Mouse (Mus musculus): ENCODE results near the gene Rbm33.

The Rbm33 gene

DNA sequence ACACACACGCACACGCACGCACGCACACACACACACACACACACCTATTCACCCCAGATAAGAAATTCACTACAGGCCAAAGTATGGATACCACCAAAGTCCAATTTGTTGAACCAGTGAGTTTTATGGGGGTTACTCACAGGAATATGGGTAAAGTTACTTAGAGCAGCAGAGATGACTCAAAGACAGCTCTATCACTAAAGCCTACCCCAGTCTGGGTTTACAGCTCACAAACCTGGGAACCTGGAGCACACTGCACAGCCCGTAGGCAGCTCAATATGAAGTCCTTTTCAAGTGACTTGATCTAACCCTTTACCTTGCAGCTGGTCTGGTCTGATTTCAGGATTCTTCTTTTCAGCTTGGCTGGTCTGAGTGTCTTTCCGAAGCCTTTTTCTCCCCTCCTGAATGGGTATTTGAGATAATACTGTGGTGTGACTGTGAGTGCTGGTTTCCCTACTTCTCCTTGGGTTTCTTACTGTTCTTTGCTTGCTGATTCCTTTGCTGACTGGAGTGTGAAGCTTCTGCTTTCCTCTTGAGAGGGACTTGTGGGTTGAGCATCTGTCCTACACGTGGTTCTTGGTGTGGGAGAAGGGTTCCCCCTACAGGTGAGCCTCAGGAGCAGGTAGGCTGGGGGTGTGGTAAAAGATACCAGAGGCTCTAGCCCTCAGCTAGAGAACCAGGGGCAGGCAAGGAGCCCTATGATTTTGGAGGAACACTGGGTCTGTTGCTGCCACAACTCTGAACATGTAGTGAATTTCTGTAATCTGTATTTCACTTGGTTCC is 12.3 kb downstream of the Rbm33 start:
- DNase-seq, result peak; percentile 70

DNA sequence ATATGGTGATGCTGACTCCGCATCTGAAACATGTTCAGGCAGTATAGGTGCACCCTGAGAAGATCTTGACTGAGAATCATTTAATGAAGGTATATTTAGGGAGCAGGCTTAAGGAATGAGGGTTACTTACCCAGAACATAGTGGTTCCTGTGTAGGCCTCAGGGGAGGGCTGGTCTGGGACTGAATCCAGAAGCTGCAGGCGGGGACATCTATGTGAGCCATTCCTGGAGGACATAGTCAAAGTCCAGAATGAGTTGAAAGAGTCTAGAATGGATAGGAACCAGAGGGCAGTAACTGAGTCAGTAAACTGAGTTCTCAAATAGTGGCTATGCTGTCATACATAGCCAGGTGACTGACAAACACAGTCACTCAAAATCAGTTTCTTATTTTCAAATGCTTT is 16.8 kb downstream of the Rbm33 start:
- DNase-seq, result no peak

DNA sequence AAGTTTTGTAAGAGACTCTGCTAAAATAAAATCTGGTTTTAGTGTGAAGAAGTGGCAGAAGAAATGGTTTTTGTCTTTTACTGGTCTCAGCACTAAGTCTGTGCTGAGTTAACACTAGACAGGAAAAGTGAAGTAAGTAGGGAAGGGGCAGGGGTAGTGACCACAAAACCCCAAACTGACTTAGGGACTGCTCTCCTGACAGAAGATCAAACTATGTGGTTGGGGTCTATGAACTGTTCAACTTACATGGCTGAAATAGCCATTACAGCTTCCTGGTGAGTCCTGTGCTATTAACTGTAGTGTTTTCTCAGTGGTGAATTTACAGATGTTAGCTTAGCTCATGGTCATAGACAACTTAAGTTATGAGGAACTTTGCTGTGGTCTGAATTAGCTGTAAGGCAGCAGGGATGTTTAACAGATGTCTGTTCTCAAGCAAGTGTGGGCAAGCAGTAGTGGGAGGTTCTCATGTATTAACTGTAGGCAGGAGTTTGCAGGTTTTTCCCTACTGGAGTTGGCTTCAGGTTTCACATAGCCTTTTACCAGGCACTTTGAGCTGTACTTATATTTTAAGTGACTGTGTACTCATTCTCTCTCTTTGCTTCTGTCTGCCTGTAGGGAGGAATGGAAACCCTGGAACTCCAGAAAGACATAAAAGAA is 35.1 kb downstream of the Rbm33 start:
- DNase-seq, result no peak

DNA sequence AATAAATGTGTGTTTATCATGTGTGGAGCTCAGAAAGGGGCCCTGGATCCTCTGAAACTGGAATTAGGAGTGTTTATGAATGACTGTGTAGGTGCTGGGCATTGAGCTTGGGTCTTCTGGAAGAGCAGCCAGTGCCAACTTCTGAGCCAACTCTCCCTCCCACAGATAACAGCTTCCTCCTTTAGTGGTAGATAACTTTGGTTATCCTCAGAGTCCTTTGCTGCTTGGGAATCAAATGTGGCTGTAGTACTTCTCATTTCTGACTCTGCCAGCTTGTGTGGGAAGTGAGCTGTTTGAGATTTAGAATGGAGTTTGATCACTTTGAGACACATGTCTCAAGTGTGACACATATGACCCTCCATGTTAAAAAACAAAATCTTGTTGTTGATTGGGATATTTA is 38.7 kb downstream of the Rbm33 start:
- DNase-seq, result no peak

DNA sequence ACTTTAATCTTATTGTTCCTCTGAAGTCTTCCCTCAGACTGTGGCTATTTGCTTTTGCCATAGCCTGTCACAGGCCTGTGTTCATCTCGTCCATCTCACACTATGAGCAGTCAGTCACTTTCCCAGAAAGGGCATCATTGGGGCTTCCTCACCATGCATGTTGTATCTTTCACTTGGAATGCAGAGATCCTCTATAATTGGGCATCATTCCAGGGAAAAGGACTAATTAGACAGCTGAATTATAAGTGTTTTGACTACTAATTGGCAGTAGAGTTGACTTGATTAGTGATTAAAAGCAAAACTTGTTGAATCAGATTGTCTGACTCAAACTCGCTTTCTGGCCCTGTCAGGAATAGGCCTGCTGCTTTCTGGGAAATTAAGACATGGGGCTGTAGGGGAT is 43.8 kb downstream of the Rbm33 start:
- DNase-seq, result no peak

DNA sequence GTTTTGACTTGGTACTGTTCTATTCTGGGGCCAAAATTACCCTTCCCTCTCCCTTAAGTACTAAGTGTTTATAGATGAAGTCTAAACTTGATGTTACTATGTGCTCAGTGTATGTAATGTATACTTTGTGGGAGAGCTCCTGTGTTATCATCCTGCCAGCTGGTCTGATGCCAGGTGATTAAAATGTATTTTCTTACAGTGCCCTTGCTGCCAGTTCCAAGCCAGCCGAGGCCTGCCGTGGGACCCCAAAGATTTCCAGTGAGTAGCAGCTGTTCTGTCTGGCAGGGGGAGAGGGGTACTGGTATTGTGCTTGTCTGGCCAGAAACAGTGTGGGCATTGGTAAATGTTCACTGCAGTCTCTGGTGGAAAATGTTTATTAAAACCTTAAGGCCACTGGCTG is 51.1 kb downstream of the Rbm33 start:
- no peak for DNase-seq

DNA sequence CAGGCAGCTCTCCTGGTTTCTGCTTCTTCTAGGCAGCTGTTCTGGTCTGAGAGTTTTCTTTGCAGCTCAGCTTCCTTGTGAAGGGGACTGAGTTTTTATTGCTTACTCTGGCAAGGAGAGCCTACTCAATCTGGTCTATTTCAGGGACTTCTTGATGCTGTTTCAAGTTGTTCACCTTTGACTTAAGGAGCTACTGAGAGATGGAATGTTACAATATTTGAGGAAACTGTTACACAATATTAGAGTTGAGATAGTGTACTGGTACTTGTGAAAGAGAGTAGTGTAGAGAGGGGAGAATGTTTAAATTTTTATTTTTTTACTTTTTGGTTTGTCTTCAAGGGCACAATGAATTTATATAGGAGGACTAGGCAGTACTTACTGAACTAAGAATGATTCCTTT is 53.9 kb downstream of the Rbm33 start:
- DNase-seq, result no peak

DNA sequence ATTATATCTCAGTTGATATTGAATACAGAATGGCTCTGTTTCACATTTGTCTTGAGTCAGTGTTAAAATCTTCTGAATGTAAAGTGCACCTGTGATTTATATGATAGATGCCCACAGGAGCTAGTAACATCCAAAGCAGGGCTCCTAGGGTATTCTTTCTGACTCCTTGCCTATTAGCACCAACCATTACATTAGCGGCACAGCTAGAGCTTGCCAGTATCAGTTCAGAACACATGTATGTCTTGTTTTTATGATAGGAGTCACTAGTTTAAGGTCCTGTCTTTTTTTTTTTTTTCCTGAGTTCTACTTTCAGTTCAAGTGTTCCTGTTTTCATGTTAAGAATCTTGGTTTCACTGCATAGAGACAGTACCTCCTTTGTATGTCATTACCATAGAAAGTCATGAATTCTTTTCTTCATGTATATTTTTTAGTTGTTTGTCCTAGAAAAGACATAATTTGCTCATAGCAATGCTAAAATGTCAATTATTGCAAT is 55.3 kb downstream of the Rbm33 start:
- DNase-seq, result no peak

DNA sequence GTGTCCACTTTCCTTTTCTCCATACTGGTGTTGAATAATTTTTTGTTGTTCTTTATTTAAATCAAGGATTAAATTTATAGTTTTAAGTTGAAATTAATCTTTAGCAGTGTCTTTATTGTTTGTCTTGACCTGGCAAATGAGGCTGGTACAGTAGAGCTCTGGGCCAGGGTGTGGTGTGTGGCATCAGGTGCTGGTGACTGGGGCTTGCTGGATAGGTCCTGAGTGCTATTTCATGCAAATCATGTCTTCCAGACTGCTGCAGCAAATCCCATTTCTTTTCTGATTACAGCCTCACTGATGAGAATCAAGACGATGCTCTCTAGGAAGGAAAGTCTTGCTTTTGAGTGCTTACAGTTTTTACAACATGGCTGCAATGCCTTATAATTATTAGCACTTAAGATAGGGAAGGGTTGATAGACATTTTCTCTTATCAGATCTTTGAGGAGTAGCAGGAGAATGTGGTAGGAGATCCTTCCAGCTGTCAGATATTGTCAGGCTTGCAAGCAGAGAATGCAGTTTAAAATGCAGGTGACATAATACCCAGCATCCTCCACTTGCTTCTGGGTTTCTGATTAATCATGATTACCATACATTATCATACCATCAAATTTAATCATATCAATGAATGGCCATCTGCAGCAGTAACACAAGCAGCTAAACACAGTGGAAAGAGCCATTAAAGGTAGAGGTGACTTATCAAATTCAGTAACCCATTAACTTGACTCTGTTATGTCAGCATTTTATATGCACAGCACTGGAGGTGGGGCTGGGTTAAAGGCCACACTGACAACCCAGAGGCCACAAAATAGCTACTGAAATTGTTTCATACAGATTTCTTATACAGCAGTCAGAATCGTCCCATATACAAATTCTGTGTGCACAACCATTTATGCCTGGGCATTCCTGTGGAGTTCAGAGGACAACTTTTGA is 56.8 kb downstream of the Rbm33 start:
- DNase-seq, result no peak

DNA sequence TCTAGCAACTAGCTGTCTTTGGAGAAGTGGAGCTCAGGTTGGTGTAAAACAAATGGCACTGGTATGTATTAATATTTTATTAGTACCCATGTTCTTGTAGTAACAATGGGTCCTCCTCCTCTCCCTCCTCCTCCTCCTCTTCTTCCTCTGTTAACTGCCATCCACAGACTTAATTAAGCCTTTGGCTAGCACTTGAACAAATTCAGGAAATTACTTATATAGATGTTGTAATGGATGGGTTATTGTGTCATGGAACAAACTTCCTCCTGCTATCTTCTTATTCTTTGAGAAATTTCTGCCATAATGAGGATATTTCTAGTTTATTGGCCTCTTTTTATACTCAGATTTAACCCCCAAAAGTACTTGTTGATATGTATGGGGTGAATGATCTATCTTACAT is 60.4 kb downstream of the Rbm33 start:
- no peak for DNase-seq

DNA sequence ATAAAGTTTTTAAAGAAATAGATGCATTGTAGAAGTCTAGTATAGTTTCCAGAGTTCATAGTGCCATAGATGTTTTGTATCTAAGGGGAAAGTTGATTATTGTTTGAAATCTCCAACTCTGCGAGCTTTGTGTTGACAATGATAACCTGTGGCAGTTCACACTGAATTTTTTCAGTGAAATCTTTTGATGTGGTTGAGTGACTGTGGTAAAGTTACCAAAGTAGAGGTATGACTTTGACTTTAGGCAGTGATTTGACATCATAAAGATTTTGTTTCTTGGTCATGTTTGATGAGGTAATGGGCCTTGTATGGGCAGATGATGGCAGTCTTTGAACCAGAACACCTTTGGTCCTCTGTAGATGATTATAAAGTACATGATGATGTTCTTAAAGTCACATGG is 65.4 kb downstream of the Rbm33 start:
- DNase-seq, result no peak

DNA sequence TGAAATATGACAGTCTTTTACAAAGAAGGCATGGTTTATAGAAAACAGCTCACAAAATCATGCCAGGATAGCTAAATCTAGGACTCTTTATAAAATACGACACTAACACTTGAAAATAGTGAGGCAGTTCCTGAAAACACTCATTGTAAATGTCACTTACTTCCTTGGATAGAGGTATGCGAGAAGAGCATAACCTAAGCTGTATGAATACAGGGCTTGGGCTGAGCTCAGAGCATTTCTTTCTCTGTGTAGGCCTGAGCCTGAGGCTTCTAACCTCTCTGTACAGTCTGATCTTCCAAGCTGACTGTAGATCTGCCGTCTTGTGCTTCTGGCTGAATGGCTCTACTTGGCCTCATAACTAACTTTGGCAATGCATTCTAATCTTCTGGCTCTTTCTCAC is 69.9 kb downstream of the Rbm33 start:
- DNase-seq, result no peak

DNA sequence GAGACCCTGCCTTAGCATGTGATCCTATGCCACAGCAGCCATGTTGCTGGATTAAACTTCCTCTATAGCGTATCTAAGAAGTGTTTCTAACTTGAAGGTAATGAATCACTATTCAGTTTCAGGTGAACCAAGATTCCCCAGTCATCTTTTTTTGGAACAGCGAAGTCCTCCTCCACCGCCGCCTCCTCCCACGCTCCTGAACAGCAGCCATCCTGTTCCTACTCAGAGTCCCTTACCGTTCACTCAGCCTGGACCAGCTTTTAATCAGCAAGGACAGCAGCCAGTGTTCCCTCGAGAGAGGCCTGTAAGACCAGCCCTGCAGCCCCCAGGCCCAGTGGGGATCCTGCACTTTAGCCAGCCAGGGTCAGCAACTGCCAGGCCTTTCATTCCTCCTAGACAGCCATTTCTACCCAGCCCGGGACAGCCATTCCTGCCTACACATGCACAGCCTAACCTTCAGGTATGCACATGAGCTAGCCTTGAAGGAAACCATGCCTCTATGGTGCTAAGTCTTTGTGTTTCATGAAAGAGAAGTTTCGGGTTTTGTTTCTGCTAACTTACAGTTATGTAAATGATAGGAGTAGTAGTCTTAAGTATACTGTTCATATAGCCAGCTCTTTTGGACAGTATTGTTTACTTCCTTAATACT is 70.7 kb downstream of the Rbm33 start:
- DNase-seq, result no peak

DNA sequence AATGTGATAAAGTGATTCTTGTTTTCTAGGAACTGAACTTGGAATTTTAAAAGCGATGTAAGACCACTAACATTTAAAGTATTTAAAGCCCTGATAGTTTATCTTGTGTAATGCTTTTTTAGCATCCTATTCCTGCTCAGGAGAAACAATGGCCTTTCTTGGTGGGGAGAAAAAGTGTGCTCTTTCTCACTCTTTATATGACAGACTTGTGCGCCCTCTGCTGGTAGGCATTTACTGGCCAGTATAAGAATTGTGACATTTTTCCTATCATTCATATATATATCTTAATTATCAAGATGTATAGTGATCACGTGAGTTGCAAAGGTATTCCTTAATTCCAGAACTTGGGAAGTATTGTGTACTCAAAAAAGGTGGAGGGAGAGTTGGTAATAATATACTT is 71.3 kb downstream of the Rbm33 start:
- DNase-seq, result peak; percentile 72

DNA sequence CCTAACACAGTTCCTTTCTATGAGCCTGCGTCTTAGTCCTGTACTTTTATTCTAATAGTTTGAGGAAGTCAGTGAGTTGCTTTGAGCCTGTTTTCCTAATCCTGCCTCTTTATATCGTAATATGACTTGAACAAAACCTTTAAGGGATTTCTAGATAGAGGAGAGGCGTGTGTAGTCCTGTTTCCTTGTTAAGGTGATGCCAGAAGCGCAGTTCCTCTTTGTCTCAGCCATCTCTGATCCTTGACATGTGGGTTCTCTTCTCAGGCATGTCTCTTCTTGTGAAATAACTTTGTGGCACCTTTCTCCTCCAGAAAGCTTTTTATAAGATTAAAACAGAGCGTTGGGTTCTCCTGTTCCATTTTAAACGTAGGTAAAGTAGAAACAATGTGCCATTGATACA is 73.3 kb downstream of the Rbm33 start:
- no peak for DNase-seq

DNA sequence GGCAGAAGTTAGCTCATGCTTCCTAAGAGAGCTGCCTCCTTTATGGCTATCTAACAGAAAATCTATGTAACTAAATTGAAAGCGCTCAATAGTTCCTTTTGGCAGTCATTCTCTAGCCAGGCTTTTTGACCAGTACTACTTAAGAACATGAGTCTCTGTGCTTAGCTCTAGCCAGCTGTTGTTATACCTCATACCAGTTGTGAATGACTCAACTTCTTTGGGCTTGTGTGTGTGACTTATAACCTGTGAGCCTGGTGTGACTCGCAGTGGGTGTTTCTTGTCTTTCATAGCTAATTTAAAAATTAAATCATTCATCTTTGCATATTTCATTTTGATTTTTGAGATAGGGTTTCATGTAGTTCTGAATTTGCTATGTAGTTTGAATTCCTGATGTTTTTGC is 80.4 kb downstream of the Rbm33 start:
- no peak for DNase-seq

DNA sequence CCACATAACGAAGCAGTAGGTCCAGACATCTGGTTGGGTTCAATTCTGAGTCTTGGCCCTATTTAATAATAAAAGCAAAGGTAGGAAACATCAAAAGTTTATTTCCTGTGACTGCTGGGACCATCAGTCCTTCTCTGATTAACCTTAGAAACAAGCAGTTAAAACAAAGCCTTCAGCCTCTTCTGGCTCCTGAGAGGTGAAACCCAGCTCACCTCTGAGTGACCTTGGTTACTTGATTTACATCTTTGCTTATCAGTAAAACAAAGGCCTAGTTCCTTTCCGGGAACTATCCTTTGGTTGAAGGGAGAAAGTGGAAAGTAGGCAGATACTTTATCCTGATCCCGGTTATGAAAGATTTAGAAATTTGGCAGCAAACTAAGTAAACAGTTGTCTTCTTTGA is 81.8 kb downstream of the Rbm33 start:
- DNase-seq, result no peak

DNA sequence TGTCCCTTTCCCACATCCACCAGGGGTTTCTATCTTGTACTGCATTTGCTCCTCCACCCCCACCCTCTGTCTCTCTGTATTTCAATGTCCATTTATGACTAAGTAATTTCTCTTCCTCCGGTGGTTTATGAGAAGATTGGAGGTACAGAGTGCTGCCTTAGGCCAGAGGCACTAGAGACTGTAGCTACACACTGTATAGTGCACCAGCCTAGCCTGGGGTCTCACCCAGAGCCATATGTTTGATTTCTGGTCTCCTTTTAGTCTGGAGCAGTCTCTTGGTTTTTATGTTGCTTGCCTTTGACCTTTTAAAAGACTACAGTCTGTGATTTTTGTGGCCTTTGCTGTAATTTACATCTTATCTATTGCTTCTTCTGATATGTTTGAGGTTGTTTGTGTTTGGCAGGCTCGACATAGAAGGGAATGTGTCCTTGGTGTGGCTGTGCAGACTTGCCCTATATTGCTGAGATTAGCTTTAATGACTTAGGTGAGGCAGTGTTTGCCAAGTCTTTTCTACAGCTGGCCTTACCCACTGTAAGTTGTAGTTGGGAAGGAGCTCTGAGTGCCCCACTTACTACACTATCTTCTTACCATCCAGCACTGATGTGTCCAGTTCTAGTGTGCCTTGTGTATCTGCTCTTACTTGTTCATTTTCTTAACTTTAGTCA is 82.7 kb downstream of the Rbm33 start:
- no peak for DNase-seq

DNA sequence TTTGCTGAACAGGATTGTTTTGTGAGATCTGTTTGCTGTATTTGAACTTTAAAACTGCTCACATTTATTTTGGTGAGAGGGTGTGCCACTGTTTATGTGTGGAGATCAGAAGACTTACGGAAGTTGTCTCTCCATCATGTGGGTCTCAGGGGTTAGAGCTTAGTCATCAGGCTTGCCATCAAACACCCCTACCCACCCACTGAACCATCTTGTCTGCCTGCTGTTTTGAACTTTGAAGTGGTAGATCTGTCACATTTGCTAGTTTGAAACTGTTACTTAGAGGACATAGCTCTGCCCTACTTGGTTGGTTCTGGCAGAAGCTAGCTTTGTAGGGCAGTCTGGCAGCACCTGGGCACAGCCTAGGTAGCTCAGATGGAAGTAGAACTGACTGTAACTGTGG is 85.8 kb downstream of the Rbm33 start:
- peak; percentile 53 for DNase-seq

DNA sequence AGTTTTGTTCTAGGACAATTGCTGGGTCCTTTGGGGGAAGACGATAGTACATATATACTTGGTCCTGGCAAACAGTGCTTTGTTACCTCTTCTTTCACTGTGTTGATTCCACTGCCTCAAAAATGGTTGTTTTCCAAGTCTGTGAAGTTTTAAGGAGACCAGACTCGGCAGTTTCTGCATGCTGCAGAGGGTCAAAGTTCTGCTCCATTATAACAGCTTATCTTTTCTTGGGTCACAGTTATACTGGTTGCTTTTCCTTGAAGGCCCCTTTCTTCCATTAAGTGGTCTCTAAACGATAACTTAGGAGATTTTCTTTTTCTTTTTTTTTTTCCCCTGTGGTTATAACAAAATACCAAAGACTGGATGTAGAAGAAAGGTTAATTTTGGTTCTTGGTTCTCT is 89.7 kb downstream of the Rbm33 start:
- no peak for DNase-seq

DNA sequence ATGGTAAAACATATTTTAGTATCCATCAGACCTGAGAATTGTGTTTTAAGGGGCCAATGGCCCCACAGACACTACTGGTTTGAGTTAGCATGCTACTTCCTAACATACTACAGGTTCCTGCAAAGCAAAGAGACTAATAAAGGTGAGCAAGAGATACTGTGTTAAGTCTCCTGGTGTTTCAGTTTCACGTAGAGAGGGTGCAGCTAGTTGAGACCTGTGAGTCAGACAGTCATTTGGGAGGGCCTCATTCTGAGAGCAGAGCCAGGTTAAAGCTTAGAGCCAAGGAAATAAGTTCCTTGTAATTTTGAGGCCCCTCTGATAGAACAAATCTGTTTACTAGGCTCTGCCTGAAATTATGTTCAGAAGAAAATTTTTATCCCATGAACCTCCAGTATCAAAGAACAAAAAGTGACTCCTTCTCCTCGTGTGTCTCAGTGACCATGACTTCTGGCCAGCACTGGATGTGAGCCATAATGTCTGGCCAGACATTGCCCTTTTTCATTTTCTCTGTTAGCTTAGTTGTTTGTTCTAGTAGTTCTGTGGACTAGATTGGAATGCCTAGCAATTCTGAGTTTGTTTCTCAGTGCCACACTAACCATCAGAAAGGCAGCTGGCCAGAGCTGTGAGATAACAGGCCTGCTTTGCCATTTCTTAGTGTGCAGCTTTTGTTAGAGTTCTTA is 95.2 kb downstream of the Rbm33 start:
- no peak for DNase-seq

DNA sequence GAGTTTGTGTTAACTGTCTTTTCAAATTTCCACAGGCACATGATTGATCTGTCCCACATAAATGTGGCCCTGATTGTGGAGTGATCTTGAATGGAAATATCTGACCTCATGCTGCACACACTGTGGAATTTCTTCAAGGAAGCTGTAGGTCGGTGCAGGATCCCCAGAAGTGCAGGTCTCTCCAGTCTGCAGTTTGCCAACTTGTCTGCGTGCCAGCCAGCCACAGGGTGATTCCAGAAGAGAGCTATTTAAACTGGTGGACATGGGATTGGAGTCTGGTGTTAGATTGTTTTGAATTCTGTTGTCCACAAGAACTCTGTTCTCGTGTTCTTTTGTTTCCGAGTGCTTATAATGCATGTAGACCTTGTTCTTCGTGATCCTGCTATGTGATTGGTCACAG is 96.6 kb downstream of the Rbm33 start:
- no peak for DNase-seq

Measured in thymus, postnatal 14 days (tissue).